Mouse (Mus musculus) ES-E14 (cell line): ENCODE data around the gene Elp5. TPM values are rescaled to one million over a fixed set of nuclear protein-coding genes. Genes with fewer than 3 reads are reported as not detected.

Experiments
- DNase-seq: peaks from one replicate; pipeline ENCODE4 v3.0.0-alpha.2; 2013; ENCODE audit warnings: low read depth, low spot score
- H3K27ac ChIP-seq: 2 replicates; pipeline ENCODE4 v1.5.1; 2012; ENCODE audit warnings: low read depth, mild to moderate bottlenecking, low read length, moderate library complexity, mixed read lengths; ENCODE audit not compliant: poor library complexity, insufficient read depth, severe bottlenecking
- H3K36me3 ChIP-seq: 2 replicates; pipeline ENCODE4 v1.6.1; 2012; ENCODE audit warnings: mild to moderate bottlenecking, low read length, moderate library complexity, mixed read lengths; ENCODE audit not compliant: control insufficient read depth, poor library complexity, insufficient read depth, severe bottlenecking
- H3K4me1 ChIP-seq, 2 experiments: fragments of 150-350 bp in 1 of 2; sonication (generic) in 1 of 2; 2 replicates each; pipeline ENCODE4 v1.6.1; 2012; ENCODE audit warnings: low read length in 2 of 2, mild to moderate bottlenecking in 1 of 2, mixed read lengths in 1 of 2; ENCODE audit not compliant: control insufficient read depth in 2 of 2, insufficient read depth in 2 of 2, poor library complexity in 1 of 2
- H3K4me3 ChIP-seq, 2 experiments: fragments of 150-350 bp in 1 of 2; sonication (generic) in 1 of 2; 2 replicates each; pipeline ENCODE4 v1.5.1; 2012; ENCODE audit warnings: low read length in 2 of 2, low read depth in 1 of 2, mild to moderate bottlenecking in 1 of 2, mixed read lengths in 1 of 2; ENCODE audit not compliant: insufficient read depth in 1 of 2, poor library complexity in 1 of 2, severe bottlenecking in 1 of 2
- H3K9ac ChIP-seq: 2 replicates; pipeline ENCODE4 v1.6.1; 2012; ENCODE audit warnings: low read depth, mild to moderate bottlenecking, low read length, mixed read lengths; ENCODE audit not compliant: poor library complexity, insufficient read depth, severe bottlenecking
- H3K9me3 ChIP-seq: fragments of 150-350 bp; sonication (generic); 2 replicates; pipeline ENCODE4 v1.6.1; 2012; ENCODE audit warnings: low read depth, mild to moderate bottlenecking, low read length; ENCODE audit not compliant: control insufficient read depth, insufficient read depth
- CHD2 ChIP-seq: IDR thresholded peaks from 2 replicates; pipeline ENCODE4 v1.6.1; 2014; ENCODE audit warnings: mild to moderate bottlenecking, low read depth, low read length, inconsistent platforms
- HCFC1 ChIP-seq: IDR thresholded peaks from 2 replicates; pipeline ENCODE4 v1.6.1; 2012; ENCODE audit warnings: low read length, inconsistent platforms, borderline replicate concordance; ENCODE audit not compliant: insufficient read depth
- MAFK ChIP-seq: IDR thresholded peaks from 2 replicates; pipeline ENCODE4 v1.6.1; 2014; ENCODE audit warnings: mild to moderate bottlenecking, low read depth, low read length, inconsistent platforms; ENCODE audit not compliant: insufficient read depth
- ZC3H11A ChIP-seq: IDR thresholded peaks from 2 replicates; pipeline ENCODE4 v1.6.1; 2012; ENCODE audit warnings: low read depth, mild to moderate bottlenecking, inconsistent platforms, low read length, borderline replicate concordance
- ZNF384 ChIP-seq: IDR thresholded peaks from 2 replicates; pipeline ENCODE4 v1.6.1; 2012; ENCODE audit warnings: low read depth, low read length, inconsistent platforms
- in situ Hi-C, 2 experiments: fragments of 600-800 bp; cut with MboI; formaldehyde crosslinking; loops; one replicate each; pipeline ENCODE4 v1.15.1; 2025; ENCODE audit warnings: low sequenced_read_pairs in 2 of 2, inconsistent platforms in 1 of 2; ENCODE audit not compliant: unreplicated experiment in 2 of 2
- total RNA-seq: library from RNA; depleted of rRNA; stranded (reverse); fragments of 300-350 nt; gene quantifications from 2 replicates; pipeline ENCODE4 v1.2.3, GENCODE M21; 2012

Gene Elp5
- total RNA-seq, 1 experiment = 87.9 TPM

GRCm38 (mm10) chr11:69947337-69948065, 34.8 kb downstream of the Elp5 start:
- no peaks in the 10 kb centered on the region for H3K9me3 ChIP-seq
- peaks cover 0 to 12% of the 10 kb centered on the region in 2 experiments; a peak in 1 of 4 replicates for H3K4me1 ChIP-seq
- DNase-seq = no peak
- H3K9ac ChIP-seq = peak overlapping the region; percentile 35; the same call in 1 of the 2 replicates
- H3K36me3 ChIP-seq = no peaks in the 10 kb centered on the region; the same call in 1 of the 2 replicates
- in situ Hi-C loops = no loop called here
- H3K27ac ChIP-seq = no peak overlapping the region
- peak overlapping the region; percentile 58 to 89 for H3K4me3 ChIP-seq
- no peak for TF ChIP-seq CHD2
- TF ChIP-seq MAFK = no peak
- TF ChIP-seq ZC3H11A = no peak
- TF ChIP-seq HCFC1 = no peak
- no peak for TF ChIP-seq ZNF384

GRCm38 (mm10) chr11:69945997-69946891, 36.1 kb downstream of the Elp5 start:
- Histone ChIP-seq H3K4me3 (no peak overlapping the region), H3K4me1 (peaks cover 0 to 12% of the 10 kb centered on the region in 2 experiments; a peak in 1 of 4 replicates), H3K9ac (no peak overlapping the region), H3K9me3 (no peaks in the 10 kb centered on the region), H3K27ac (no peak overlapping the region), H3K36me3 (no peaks in the 10 kb centered on the region; the same call in 1 of the 2 replicates)
- no peak for TF ChIP-seq ZNF384
- no peak for TF ChIP-seq ZC3H11A
- TF ChIP-seq CHD2 = no peak
- no peak for TF ChIP-seq HCFC1
- TF ChIP-seq MAFK = no peak
- in situ Hi-C loops = no loop called here
- no peak for DNase-seq

- in situ Hi-C loops = no loop called here
- Histone ChIP-seq H3K4me3 (no peak overlapping the region), H3K36me3 (no peaks in the 10 kb centered on the region; the same call in 1 of the 2 replicates), H3K9me3 (no peaks in the 10 kb centered on the region), H3K4me1 (peaks cover 0 to 14% of the 10 kb centered on the region in 2 experiments; a peak in 1 of 4 replicates), H3K9ac (no peak overlapping the region), H3K27ac (no peak overlapping the region)
- TF ChIP-seq ZNF384 = no peak
- no peak for TF ChIP-seq HCFC1
- TF ChIP-seq MAFK = no peak
- TF ChIP-seq ZC3H11A = no peak
- no peak for TF ChIP-seq CHD2
- no peak for DNase-seq
These were observed 37.1 kb downstream of the Elp5 start for GRCm38 (mm10) chr11:69945216-69945615.

- H3K4me3 ChIP-seq = no peak overlapping the region
- H3K4me1 ChIP-seq = peaks cover 0 to 25% of the 10 kb centered on the region in 2 experiments; a peak in 2 of 4 replicates
- H3K9me3 ChIP-seq = no peaks in the 10 kb centered on the region
- no peak for DNase-seq
- H3K36me3 ChIP-seq = no peaks in the 10 kb centered on the region; the same call in 1 of the 2 replicates
- no peak overlapping the region for H3K9ac ChIP-seq
- in situ Hi-C loops = no loop called here
- no peak overlapping the region for H3K27ac ChIP-seq
- TF ChIP-seq HCFC1 = no peak
- no peak for TF ChIP-seq ZNF384
- no peak for TF ChIP-seq CHD2
- TF ChIP-seq ZC3H11A = no peak
- TF ChIP-seq MAFK = no peak
These were observed 41.4 kb downstream of the Elp5 start for GRCm38 (mm10) chr11:69940962-69941361.
